Mouse (Mus musculus) ES-Bruce4 (cell line): ENCODE measurements around the gene Eloa.

Source experiments
- CTCF ChIP-seq: IDR thresholded peaks from one replicate; pipeline ENCODE4 v1.8.1; 2011; ENCODE audit warnings: low read depth, low read length
- POLR2A ChIP-seq: IDR thresholded peaks from one replicate; pipeline ENCODE4 v1.8.1; 2011; ENCODE audit warnings: low read length; ENCODE audit not compliant: insufficient read depth

GRCm38 (mm10) chr4:136053843-136054242 is 32.3 kb upstream of the Eloa start:
- no peak for TF ChIP-seq CTCF
- TF ChIP-seq POLR2A, result no peak
